Mouse (Mus musculus) T-helper 17 cell (primary cell): ENCODE results near the gene Asb15.

Experiments used
- in situ Hi-C, 2 experiments: fragments of 300-600 bp; cut with MboI, MseI; formaldehyde crosslinking; loops; 1 replicate in 1 of 2; 2 replicates in 1 of 2; pipeline ENCODE4 v1.15.1; 2025; ENCODE audit warnings: high pct_unique_total_duplicates in 2 of 2

The Asb15 gene

GRCm38 (mm10) chr6:24528064-24528243 lies at the start of gene Asb15:
Gene Asb15, plus strand, starts transcription at chr6:24528144.
- in situ Hi-C loops, result loop anchor here (5.0 to 10.0 kb wide), 4 partner anchors 107 to 1277 kb away; partner anchors contain the start of genes Pot1a (in 1 of the 2) and Wasl (in 1 of the 2)

GRCm38 (mm10) chr6:24486530-24486929 lies 41.4 kb upstream of the Asb15 start:
- in situ Hi-C loops, result no loop called here

- in situ Hi-C loops, result no loop called here
Measured at GRCm38 (mm10) chr6:24490341-24490740, 37.6 kb upstream of the Asb15 start.

- in situ Hi-C loops, result loop anchor here in 1 of 2 experiments (25.0 kb wide), 1 partner anchor 1258 kb away; no protein-coding TSS in a partner anchor
Measured at GRCm38 (mm10) chr6:24504141-24504540, 23.8 kb upstream of the Asb15 start.

- in situ Hi-C loops, result loop anchor here in 1 of 2 experiments (25.0 kb wide), 1 partner anchor 1248 kb away; no protein-coding TSS in a partner anchor
Measured at GRCm38 (mm10) chr6:24514552-24515284, 13.2 kb upstream of the Asb15 start, which contains the start of gene Iqub. Gene Iqub, minus strand, starts transcription at chr6:24515067.

GRCm38 (mm10) chr6:24516197-24516596 lies 11.7 kb upstream of the Asb15 start:
- in situ Hi-C loops, result loop anchor here in 1 of 2 experiments (25.0 kb wide), 1 partner anchor 1246 kb away; no protein-coding TSS in a partner anchor

- in situ Hi-C loops, result loop anchor here (5.0 to 10.0 kb wide), 4 partner anchors 109 to 1279 kb away; partner anchors contain the start of genes Pot1a (in 1 of the 2) and Wasl (in 1 of the 2)
Measured at GRCm38 (mm10) chr6:24525705-24526104, 2.2 kb upstream of the Asb15 start.

GRCm38 (mm10) chr6:24527155-24528063 lies 535 bp upstream of the Asb15 start, which contains the start of gene Ndufa5:
Gene Ndufa5, minus strand, starts transcription at chr6:24528013.
- in situ Hi-C loops, result loop anchor here (5.0 to 10.0 kb wide), 4 partner anchors 107 to 1277 kb away; partner anchors contain the start of genes Pot1a (in 1 of the 2) and Wasl (in 1 of the 2)

- in situ Hi-C loops, result no loop called here
Measured at GRCm38 (mm10) chr6:24530166-24530565, 2.2 kb downstream of the Asb15 start.

- in situ Hi-C loops, result no loop called here
Measured at GRCm38 (mm10) chr6:24530711-24531420, 2.9 kb downstream of the Asb15 start.

- in situ Hi-C loops, result no loop called here
Measured at GRCm38 (mm10) chr6:24532804-24533203, 4.9 kb downstream of the Asb15 start.

- in situ Hi-C loops, result no loop called here
Measured at GRCm38 (mm10) chr6:24538435-24538834, 10.5 kb downstream of the Asb15 start.

GRCm38 (mm10) chr6:24540106-24540505 lies 12.2 kb downstream of the Asb15 start:
- in situ Hi-C loops, result no loop called here

GRCm38 (mm10) chr6:24542393-24542792 lies 14.4 kb downstream of the Asb15 start:
- in situ Hi-C loops, result no loop called here

GRCm38 (mm10) chr6:24543119-24543591 lies 15.2 kb downstream of the Asb15 start:
- in situ Hi-C loops, result no loop called here

GRCm38 (mm10) chr6:24546716-24547420 lies 18.9 kb downstream of the Asb15 start:
- in situ Hi-C loops, result no loop called here

GRCm38 (mm10) chr6:24549801-24550200 lies 21.9 kb downstream of the Asb15 start:
- in situ Hi-C loops, result no loop called here

- in situ Hi-C loops, result no loop called here
Measured at GRCm38 (mm10) chr6:24552046-24552445, 24.1 kb downstream of the Asb15 start.

- in situ Hi-C loops, result no loop called here
Measured at GRCm38 (mm10) chr6:24554427-24555086, 26.6 kb downstream of the Asb15 start.

- in situ Hi-C loops, result no loop called here
Measured at GRCm38 (mm10) chr6:24555488-24555887, 27.5 kb downstream of the Asb15 start.
